Mouse (Mus musculus) intestine, embryonic 16.5 days (tissue): ENCODE results near the gene Hectd1. TPM values are rescaled to one million over a fixed set of nuclear protein-coding genes. Genes with fewer than 3 reads are reported as not detected.
A peak's percentile ranks its signal among the peaks of the same experiment; 100 is the strongest.

ENCODE experiments used
- ATAC-seq: fragments of 200-750 bp; cut with Nextera tagmentation; 2 replicates; pipeline ENCODE4 v1.8.0; 2017; ENCODE audit warnings: moderate TSS enrichment, moderate library complexity
- H3K27ac ChIP-seq: fragments of 300-500 bp; sonication (generic); 2 replicates; pipeline ENCODE4 v1.5.1; 2014; ENCODE audit warnings: mild to moderate bottlenecking, low read length
- H3K27me3 ChIP-seq: fragments of 300-500 bp; sonication (generic); replicated peaks from 2 replicates; pipeline ENCODE4 v1.6.1; 2014; ENCODE audit warnings: low read length, control low read depth, mixed read lengths; ENCODE audit not compliant: control insufficient read depth, insufficient read depth
- H3K36me3 ChIP-seq: fragments of 300-500 bp; sonication (generic); 2 replicates; pipeline ENCODE4 v1.6.1; 2014; ENCODE audit warnings: low read length, control low read depth; ENCODE audit not compliant: control insufficient read depth, insufficient read depth
- H3K4me1 ChIP-seq: fragments of 300-500 bp; sonication (generic); 2 replicates; pipeline ENCODE4 v1.6.1; 2014; ENCODE audit warnings: low read length, control low read depth, mixed read lengths; ENCODE audit not compliant: control insufficient read depth, insufficient read depth
- H3K4me2 ChIP-seq: fragments of 300-500 bp; sonication (generic); 2 replicates; pipeline ENCODE4 v1.6.1; 2014; ENCODE audit warnings: low read depth, low read length, control low read depth
- H3K4me3 ChIP-seq: fragments of 300-500 bp; sonication (generic); 2 replicates; pipeline ENCODE4 v1.5.1; 2014; ENCODE audit warnings: mild to moderate bottlenecking, low read length
- H3K9ac ChIP-seq: fragments of 300-500 bp; sonication (generic); 2 replicates; pipeline ENCODE4 v1.6.1; 2014; ENCODE audit warnings: low read depth, low read length
- H3K9me3 ChIP-seq: fragments of 300-500 bp; sonication (generic); 2 replicates; pipeline ENCODE4 v1.6.1; 2016; ENCODE audit warnings: low read length, control low read depth; ENCODE audit not compliant: control insufficient read depth
- WGBS: fragments of 180-500 bp; shearing (Covaris S2); extraction: QIAGEN DNeasy Blood & Tissue Kit; methylation state at CpG from one replicate; pipeline ENCODE4 v1.1.7; 2014; 5-methylcytosine and 5-hydroxymethylcytosine counted together
- polyA plus RNA-seq: library from polyadenylated mRNA; unstranded; fragments of >200 nt; fragmentation: Nextera tagmentation; extraction: Ambion mirVana; gene quantifications from 2 replicates; pipeline ENCODE4 v1.2.1, GENCODE M21; 2015

The Hectd1 gene
- polyA plus RNA-seq, 1 experiment from 2014 or later = 25.6 TPM

GRCm38 (mm10) chr12:51858134-51859028 is 29.0 kb upstream of the Hectd1 start:
- H3K4me1 ChIP-seq = no peaks in the 10 kb centered on the region
- no peak overlapping the region for H3K4me2 ChIP-seq
- no peak overlapping the region for H3K4me3 ChIP-seq
- no peaks in the 10 kb centered on the region for H3K9me3 ChIP-seq
- no peaks in the 10 kb centered on the region for H3K27me3 ChIP-seq
- 75% methylated on average over 13 of the region's 13 CpGs for WGBS
- ATAC-seq = no peak
- H3K27ac ChIP-seq = no peak overlapping the region
- no peaks in the 10 kb centered on the region for H3K36me3 ChIP-seq
- no peak overlapping the region for H3K9ac ChIP-seq

GRCm38 (mm10) chr12:51856768-51857295 is 27.5 kb upstream of the Hectd1 start:
- Histone ChIP-seq H3K4me2 (no peak overlapping the region), H3K4me1 (no peaks in the 10 kb centered on the region), H3K4me3 (no peak overlapping the region), H3K9me3 (no peaks in the 10 kb centered on the region), H3K27ac (no peak overlapping the region), H3K36me3 (no peaks in the 10 kb centered on the region), H3K27me3 (no peaks in the 10 kb centered on the region), H3K9ac (no peak overlapping the region)
- WGBS = 85% methylated on average over 8 of the region's 8 CpGs
- ATAC-seq = no peak

- ATAC-seq = no peak
- WGBS = 92% methylated on average over 2 of the region's 2 CpGs
Measured at GRCm38 (mm10) chr12:51855872-51856271, 26.5 kb upstream of the Hectd1 start.

GRCm38 (mm10) chr12:51855453-51855852 is 26.1 kb upstream of the Hectd1 start:
- H3K27me3 ChIP-seq = no peaks in the 10 kb centered on the region
- H3K36me3 ChIP-seq = no peaks in the 10 kb centered on the region
- no peak overlapping the region for H3K27ac ChIP-seq
- no peaks in the 10 kb centered on the region for H3K4me1 ChIP-seq
- H3K9ac ChIP-seq = no peak overlapping the region
- no peaks in the 10 kb centered on the region for H3K9me3 ChIP-seq
- H3K4me3 ChIP-seq = no peak overlapping the region
- ATAC-seq = no peak
- no peak overlapping the region for H3K4me2 ChIP-seq
- WGBS = 80% methylated on average over 7 of the region's 7 CpGs

More at GRCm38 (mm10) chr12:51855872-51856271, 26.5 kb upstream of the Hectd1 start:
- Histone ChIP-seq H3K27me3 (no peaks in the 10 kb centered on the region), H3K4me3 (no peak overlapping the region), H3K27ac (no peak overlapping the region), H3K9ac (no peak overlapping the region), H3K4me1 (no peaks in the 10 kb centered on the region), H3K4me2 (no peak overlapping the region), H3K36me3 (no peaks in the 10 kb centered on the region), H3K9me3 (no peaks in the 10 kb centered on the region)

DNA sequence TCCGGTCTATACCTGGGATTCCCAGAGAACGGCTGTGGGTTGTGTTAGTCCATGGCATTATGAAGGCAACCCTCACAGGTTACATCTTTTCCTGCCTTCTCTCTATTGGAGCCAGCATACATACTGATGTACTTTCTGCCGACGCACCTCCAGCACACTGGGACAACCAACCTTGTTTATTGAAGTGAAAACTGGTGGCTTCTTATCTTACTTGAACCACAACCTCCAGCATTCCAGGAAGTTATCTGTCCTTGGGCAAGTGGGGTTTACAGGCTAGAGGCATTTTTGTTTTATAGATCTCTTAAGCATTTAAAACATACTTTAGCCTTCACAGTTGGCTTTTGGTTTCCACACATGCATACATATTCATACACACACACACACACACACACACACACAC is 22.3 kb upstream of the Hectd1 start:
- 74% methylated on average over 4 of the region's 4 CpGs for WGBS

GRCm38 (mm10) chr12:51851155-51851554 is 21.8 kb upstream of the Hectd1 start:
- no peak overlapping the region for H3K9ac ChIP-seq
- no peaks in the 10 kb centered on the region for H3K27me3 ChIP-seq
- 90% methylated on average over 3 of the region's 3 CpGs for WGBS
- H3K36me3 ChIP-seq = no peaks in the 10 kb centered on the region
- H3K4me3 ChIP-seq = no peak overlapping the region
- no peaks in the 10 kb centered on the region for H3K9me3 ChIP-seq
- no peaks in the 10 kb centered on the region for H3K4me1 ChIP-seq
- no peak for ATAC-seq
- no peak overlapping the region for H3K27ac ChIP-seq
- no peak overlapping the region for H3K4me2 ChIP-seq

More for the DNA sequence above, 22.3 kb upstream of the Hectd1 start:
- Histone ChIP-seq H3K9ac (no peak overlapping the region), H3K4me2 (no peak overlapping the region), H3K27ac (no peak overlapping the region), H3K36me3 (no peaks in the 10 kb centered on the region), H3K4me1 (no peaks in the 10 kb centered on the region), H3K4me3 (no peak overlapping the region), H3K27me3 (no peaks in the 10 kb centered on the region), H3K9me3 (no peaks in the 10 kb centered on the region)
- peak; percentile 52; the same call in 1 of the 2 replicates for ATAC-seq

- no peaks in the 10 kb centered on the region for H3K9me3 ChIP-seq
- no peak overlapping the region for H3K27ac ChIP-seq
- no peak overlapping the region for H3K4me2 ChIP-seq
- H3K4me3 ChIP-seq = no peak overlapping the region
- no peak for ATAC-seq
- 83% methylated on average over 4 of the region's 4 CpGs for WGBS
- no peaks in the 10 kb centered on the region for H3K36me3 ChIP-seq
- no peak overlapping the region for H3K9ac ChIP-seq
- no peaks in the 10 kb centered on the region for H3K4me1 ChIP-seq
- H3K27me3 ChIP-seq = no peaks in the 10 kb centered on the region
Measured at GRCm38 (mm10) chr12:51850339-51850738, 21.0 kb upstream of the Hectd1 start.

GRCm38 (mm10) chr12:51849902-51850301 is 20.6 kb upstream of the Hectd1 start:
- Histone ChIP-seq H3K27me3 (no peaks in the 10 kb centered on the region), H3K36me3 (no peaks in the 10 kb centered on the region), H3K4me2 (no peak overlapping the region), H3K4me3 (no peak overlapping the region), H3K9ac (no peak overlapping the region), H3K9me3 (no peaks in the 10 kb centered on the region), H3K4me1 (no peaks in the 10 kb centered on the region), H3K27ac (no peak overlapping the region)
- 82% methylated on average over 2 of the region's 2 CpGs for WGBS
- ATAC-seq = no peak

GRCm38 (mm10) chr12:51847953-51848680 is 18.8 kb upstream of the Hectd1 start:
- Histone ChIP-seq H3K4me3 (no peak overlapping the region), H3K4me1 (peaks cover 5% of the 10 kb centered on the region), H3K9me3 (no peaks in the 10 kb centered on the region), H3K27ac (no peak overlapping the region), H3K27me3 (no peaks in the 10 kb centered on the region), H3K4me2 (no peak overlapping the region), H3K36me3 (no peaks in the 10 kb centered on the region), H3K9ac (no peak overlapping the region)
- 82% methylated on average over 9 of the region's 9 CpGs for WGBS
- ATAC-seq = no peak
